Mouse (Mus musculus) layer of hippocampus, adult 2 months (tissue): Measurements from ENCODE around the gene Dap. TPM values are rescaled to one million over a fixed set of nuclear protein-coding genes. Genes with fewer than 3 reads are reported as not detected.
A peak's percentile ranks its signal among the peaks of the same experiment; 100 is the strongest.

ENCODE experiments used
- DNase-seq, 2 experiments: peaks; one replicate each; pipeline ENCODE4 v3.0.0; 2022; ENCODE audit warnings: low spot score in 2 of 2
- H3K27ac ChIP-seq: fragments of 200-600 bp; 2 replicates; pipeline ENCODE4 v1.8.1; 2022
- H3K4me3 ChIP-seq: fragments of 200-600 bp; 2 replicates; pipeline ENCODE4 v1.8.1; 2022; ENCODE audit warnings: mild to moderate bottlenecking
- CTCF ChIP-seq: fragments of 200-600 bp; conservative IDR thresholded peaks from 2 replicates; pipeline ENCODE4 v1.8.1; 2022; ENCODE audit warnings: antibody characterized with exemption, mild to moderate bottlenecking, moderate library complexity
- total RNA-seq, 2 experiments: library from RNA; stranded (reverse); gene quantifications; 2 replicates each; pipeline ENCODE4 v1.2.3; 2021

Dap gene
- total RNA-seq, 2 experiments from 2014 or later, result 8.9 to 9.2 TPM

DNA sequence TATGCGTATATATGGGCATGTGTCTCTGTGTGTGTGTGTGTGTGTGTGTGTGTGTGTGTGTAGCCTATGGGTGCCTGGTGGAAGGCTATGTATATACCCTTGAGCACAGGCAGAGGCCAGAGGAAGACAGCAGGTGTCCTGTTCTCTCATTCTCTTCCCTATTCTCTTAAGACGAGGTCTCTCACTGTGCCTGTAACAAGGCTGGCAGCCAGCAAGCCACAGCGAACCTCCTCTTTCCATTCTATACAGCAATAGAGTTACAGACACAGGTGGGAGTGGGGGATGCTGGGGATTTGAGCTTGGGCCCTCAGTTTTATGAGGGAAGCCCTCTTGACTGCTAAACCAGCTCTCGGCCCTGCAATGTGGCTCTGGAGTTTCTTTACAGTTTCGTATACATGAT is 55.9 kb downstream of the Dap start:
- no peak for DNase-seq
- no peak for TF ChIP-seq CTCF
- Histone ChIP-seq H3K27ac (no peak overlapping the region), H3K4me3 (no peak overlapping the region)

GRCm38 (mm10) chr15:31280683-31281082 is 56.6 kb downstream of the Dap start:
- no peak overlapping the region for H3K27ac ChIP-seq
- DNase-seq, result no peak
- TF ChIP-seq CTCF, result no peak
- H3K4me3 ChIP-seq, result no peak overlapping the region

DNA sequence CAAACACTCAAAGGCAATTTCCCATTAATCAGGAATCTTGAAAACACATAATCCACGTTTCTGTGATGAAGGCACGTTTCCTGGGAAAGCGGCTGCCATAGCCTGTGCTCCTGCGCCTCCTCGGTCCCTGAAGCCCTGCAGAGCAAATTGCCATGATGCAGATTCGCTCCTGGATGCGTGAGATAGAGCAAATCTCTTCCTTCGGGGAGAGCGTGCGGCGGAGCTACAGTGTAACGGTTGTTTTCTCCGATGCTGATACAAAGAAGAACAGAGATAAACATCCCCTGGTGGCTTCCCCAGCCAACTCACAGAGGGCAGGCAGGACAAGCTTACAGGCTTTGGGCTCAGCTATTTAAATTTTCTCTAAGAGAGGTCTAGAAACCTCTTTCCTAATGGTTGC is 57.7 kb downstream of the Dap start:
- no peak for DNase-seq
- Histone ChIP-seq H3K4me3 (no peak overlapping the region), H3K27ac (no peak overlapping the region)
- TF ChIP-seq CTCF, result no peak

GRCm38 (mm10) chr15:31282353-31282752 is 58.2 kb downstream of the Dap start:
- H3K27ac ChIP-seq, result no peak overlapping the region

DNA sequence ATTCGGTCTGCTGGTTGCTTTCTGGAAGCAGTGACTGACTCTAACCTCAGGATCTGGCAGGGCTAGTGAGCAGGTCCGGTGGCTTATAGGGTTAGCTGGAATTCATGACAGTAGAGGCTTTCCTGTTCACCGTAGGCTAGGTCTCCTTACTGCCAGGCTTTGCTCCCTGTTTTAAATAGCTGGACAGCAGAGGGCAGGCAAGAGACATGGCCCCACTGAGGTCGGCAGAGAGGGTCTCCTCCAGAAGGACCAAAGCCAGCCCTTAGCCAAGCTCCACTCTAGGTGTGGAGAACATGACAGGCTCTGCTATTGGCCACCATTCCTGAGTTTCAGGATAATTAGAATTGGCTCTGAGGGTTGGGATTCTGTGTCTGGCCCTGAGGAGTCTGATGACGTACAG is 60.0 kb downstream of the Dap start:
- peak; percentile 64 for TF ChIP-seq CTCF
- Histone ChIP-seq H3K4me3 (no peak overlapping the region), H3K27ac (no peak overlapping the region)
- no peak for DNase-seq

More at GRCm38 (mm10) chr15:31282353-31282752, 58.2 kb downstream of the Dap start:
- no peak overlapping the region for H3K4me3 ChIP-seq
- DNase-seq, result no peak
- no peak for TF ChIP-seq CTCF

DNA sequence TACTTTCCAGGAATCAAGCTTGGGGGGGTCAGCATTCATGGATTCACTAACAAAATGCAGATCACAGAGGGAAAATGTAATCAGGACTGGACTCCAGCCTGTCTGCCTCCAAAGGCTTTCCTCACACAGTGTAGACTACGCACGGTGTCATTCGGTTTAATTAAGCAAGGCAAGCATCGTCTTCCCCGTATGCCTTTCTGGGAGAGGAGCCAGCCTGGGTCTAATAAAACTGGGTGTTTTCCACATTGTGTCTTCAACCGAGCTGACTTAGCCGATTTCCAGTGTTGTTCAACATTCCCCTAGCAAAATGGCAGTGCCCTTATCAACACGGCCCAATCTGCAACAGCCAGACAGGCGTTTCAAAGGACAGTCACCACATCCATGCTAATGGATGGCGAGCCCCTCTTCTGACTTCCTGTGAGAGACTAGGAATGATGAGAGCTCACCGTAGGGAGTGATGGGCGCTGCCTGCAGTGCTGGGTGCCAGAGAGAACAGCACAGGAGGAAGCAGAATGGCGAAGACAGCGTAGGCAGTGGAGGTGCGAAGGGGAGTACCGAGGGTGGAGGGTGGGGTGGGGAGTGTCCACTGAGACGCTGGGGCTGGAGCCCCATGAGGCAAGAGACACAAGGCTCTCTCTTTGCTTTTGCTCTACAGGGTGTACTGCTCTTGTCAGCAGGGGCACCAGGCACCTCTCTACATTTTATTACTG is 61.0 kb downstream of the Dap start:
- no peak for TF ChIP-seq CTCF
- Histone ChIP-seq H3K4me3 (peak overlapping the region; percentile 17; the same call in 1 of the 2 replicates), H3K27ac (peak overlapping the region; percentile 65)
- peak in 1 of 2 experiments; percentile 68 for DNase-seq

DNA sequence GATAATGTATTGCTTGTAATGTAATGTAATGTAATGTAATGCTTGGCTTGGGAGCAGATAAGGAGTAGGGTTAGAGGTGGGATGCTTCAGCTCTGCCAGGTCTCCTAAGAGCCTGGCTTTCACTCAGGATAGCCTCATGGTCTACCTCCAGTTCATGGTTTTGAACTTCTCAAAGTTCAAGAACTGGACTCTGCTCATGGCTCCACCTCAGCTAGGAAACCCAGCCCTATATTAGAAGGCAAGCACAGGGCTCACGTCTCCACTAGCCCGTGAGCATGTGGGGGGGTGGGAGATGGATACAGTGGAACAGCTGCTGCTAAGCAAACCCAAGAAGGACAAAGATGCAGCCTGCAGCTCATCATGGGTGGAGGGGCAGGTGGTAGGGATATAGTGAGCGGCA is 61.6 kb downstream of the Dap start:
- no peak for DNase-seq
- no peak for TF ChIP-seq CTCF
- Histone ChIP-seq H3K27ac (peak overlapping the region; percentile 65; the same call in 1 of the 2 replicates), H3K4me3 (no peak overlapping the region)

DNA sequence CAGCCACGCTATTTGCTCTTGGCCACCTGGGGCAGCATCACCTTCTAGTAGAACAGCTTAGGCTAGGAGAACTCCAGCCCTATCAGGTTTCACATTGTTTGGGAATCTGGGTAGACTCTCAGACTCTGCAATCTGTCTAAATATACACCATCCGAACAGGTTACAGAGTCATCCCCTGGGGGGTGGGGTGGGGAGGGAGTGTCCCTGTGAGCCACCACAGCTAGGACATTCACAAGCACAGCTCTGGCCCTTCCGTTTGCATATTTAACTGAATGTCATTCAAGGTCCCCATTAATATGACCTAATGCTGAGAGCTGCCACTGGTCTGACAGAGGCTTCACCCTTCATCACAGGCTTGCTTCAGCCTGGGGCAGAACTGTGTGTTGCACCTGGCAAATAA is 68.5 kb downstream of the Dap start:
- Histone ChIP-seq H3K4me3 (no peak overlapping the region), H3K27ac (no peak overlapping the region)
- DNase-seq, result no peak
- TF ChIP-seq CTCF, result no peak

DNA sequence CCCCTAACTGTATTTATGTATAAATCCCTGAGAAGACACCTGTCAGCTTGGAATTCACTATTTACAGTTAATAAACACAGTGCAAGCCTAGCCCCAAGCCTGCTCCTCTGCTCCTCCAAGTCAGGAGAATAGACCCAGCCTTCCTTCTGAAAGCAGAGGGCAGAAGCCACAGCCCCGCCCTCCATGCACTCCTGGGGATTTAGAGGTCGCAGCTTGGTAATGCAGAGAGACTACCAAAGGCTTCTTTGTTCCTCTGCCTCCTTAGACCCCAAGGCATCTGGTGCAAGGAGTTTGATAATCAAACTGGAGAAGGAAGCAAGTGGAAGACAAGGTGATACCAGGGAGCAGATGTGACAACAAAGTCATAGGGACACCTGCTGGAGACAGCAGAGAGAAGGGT is 70.2 kb downstream of the Dap start:
- TF ChIP-seq CTCF, result 0 out of 2 replicates have a peak, but pooled peaks have one; percentile 21
- H3K4me3 ChIP-seq, result no peak overlapping the region

GRCm38 (mm10) chr15:31296882-31297776 is 73.0 kb downstream of the Dap start:
- no peak overlapping the region for H3K27ac ChIP-seq
- no peak for DNase-seq
- no peak overlapping the region for H3K4me3 ChIP-seq
- no peak for TF ChIP-seq CTCF

More for the DNA sequence above, 70.2 kb downstream of the Dap start:
- no peak for DNase-seq
- H3K27ac ChIP-seq, result no peak overlapping the region

DNA sequence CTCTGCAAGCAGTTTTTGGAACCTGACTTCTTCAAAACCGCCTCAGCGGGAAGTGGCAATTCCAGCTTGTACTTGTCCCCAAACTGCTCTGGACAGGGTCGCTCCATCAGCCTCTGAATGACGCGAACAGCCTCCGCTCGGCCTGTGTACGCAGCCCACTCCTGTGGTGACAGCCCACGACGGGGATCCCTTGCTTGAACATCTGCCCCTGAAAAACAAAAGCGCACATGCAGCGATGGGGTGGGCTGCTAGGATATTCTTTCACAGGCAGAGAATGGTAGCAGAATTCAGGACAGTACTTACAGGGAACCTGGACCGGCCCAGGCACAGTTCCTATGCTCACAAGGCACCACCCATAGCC is 73.6 kb downstream of the Dap start:
- H3K27ac ChIP-seq, result no peak overlapping the region
- no peak overlapping the region for H3K4me3 ChIP-seq
- no peak for TF ChIP-seq CTCF
- no peak for DNase-seq

- TF ChIP-seq CTCF, result no peak
- DNase-seq, result no peak
- no peak overlapping the region for H3K4me3 ChIP-seq
- H3K27ac ChIP-seq, result no peak overlapping the region
Measured at GRCm38 (mm10) chr15:31299258-31299917, 75.3 kb downstream of the Dap start.
